ENCODE assay signal across 14 mouse cellular contexts in the genomic region with DNA sequence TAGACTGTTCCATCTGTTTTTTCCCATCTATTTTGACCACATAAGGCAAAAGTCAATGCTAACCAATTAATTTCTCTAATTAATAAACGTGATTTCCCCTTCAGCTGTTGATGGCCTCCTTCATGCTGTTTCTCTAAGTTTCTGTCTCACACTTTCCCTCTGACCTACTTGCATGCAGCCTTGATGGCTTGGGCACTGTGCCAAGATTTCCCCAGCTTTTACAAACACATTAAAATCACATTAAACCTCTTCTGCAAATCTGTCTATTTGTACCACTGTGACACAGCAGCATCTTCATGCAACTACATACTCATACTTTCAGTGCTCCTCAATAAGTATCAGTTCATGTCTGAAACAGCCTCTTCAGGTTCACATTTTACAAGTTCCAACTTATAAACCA.
A peak's percentile ranks its signal among the peaks of the same experiment; 100 is the strongest.
DNase-seq lines count a peak whose midpoint lies in the region; ATAC-seq lines count a peak whose summit lies in the region.
"Had no signal": no experiment of that assay in that cellular context is flagged by ENCODE, and none has a peak within 500 bp of the region (broad histone marks: within the 10 kb centered on the region; RNA-seq: fewer than 3 reads in every experiment).

No protein-coding gene starts in this region.

- 56% methylated on average over 1 of the region's 1 CpGs for WGBS in hindbrain, embryonic 14.5 days
- 84% methylated on average over 1 of the region's 1 CpGs for whole genome bisulfite sequencing in hindbrain, embryonic 10.5 days
- 62% methylated on average over 1 of the region's 1 CpGs for WGBS in midbrain, embryonic 11.5 days
- WGBS in midbrain, embryonic 10.5 days, result 74% methylated on average over 1 of the region's 1 CpGs
- 64% methylated on average over 1 of the region's 1 CpGs for WGBS in heart, embryonic 10.5 days

- H3K9ac ChIP-seq in hindbrain, embryonic 14.5 days, result no peak overlapping the region
- no peak overlapping the region for H3K9ac ChIP-seq in midbrain, embryonic 11.5 days (ENCODE audit: low read length)
- H3K9ac ChIP-seq: heart, embryonic 15.5 days; liver, postnatal 0 days had no signal

- peak; percentile 65 for DNase-seq in hindbrain, embryonic 14.5 days (ENCODE audit: low spot score)
- DNase-seq in hindbrain, embryonic 10.5 days (ENCODE audit: low spot score), result no peak
- DNase-seq in midbrain, embryonic 11.5 days (ENCODE audit: low spot score, missing footprints), result peak; percentile 23
- no peak for DNase-seq in midbrain, embryonic 10.5 days (ENCODE audit: low spot score)
- peak; percentile 24 for DNase-seq in adrenal gland, adult 2 months
- peak; percentile 39 to 53 for DNase-seq in adrenal gland, postnatal 36 days
- no peak for DNase-seq in heart, embryonic 10.5 days (ENCODE audit: low spot score)
- DNase-seq: gastrocnemius, postnatal 10 days; liver, postnatal 0 days; thymus, adult 18-20 months had no signal

- no peak overlapping the region for H3K4me2 ChIP-seq in hindbrain, embryonic 14.5 days (replicated peaks)
- H3K4me2 ChIP-seq in midbrain, embryonic 11.5 days, result no peak overlapping the region
- H3K4me2 ChIP-seq: heart, embryonic 15.5 days had no signal

- no peaks in the 10 kb centered on the region for H3K9me3 ChIP-seq in hindbrain, embryonic 14.5 days (ENCODE audit: control insufficient read depth, low read length)
- no peaks in the 10 kb centered on the region for H3K9me3 ChIP-seq in hindbrain, embryonic 10.5 days
- no peaks in the 10 kb centered on the region for H3K9me3 ChIP-seq in midbrain, embryonic 11.5 days (ENCODE audit: control insufficient read depth, low read length)
- H3K9me3 ChIP-seq in midbrain, embryonic 10.5 days (replicated peaks), result no peaks in the 10 kb centered on the region
- no peaks in the 10 kb centered on the region for H3K9me3 ChIP-seq in heart, embryonic 10.5 days
- H3K9me3 ChIP-seq: heart, embryonic 15.5 days; limb, embryonic 10.5 days had no signal

- no peak overlapping the region for H3K4me3 ChIP-seq in hindbrain, embryonic 14.5 days (replicated peaks; ENCODE audit: low read length)
- H3K4me3 ChIP-seq in hindbrain, embryonic 10.5 days, result no peak overlapping the region
- no peak overlapping the region for H3K4me3 ChIP-seq in midbrain, embryonic 11.5 days (ENCODE audit: low read depth, low read length)
- no peak overlapping the region for H3K4me3 ChIP-seq in midbrain, embryonic 10.5 days
- no peak overlapping the region for H3K4me3 ChIP-seq in heart, embryonic 10.5 days
- H3K4me3 ChIP-seq: heart, embryonic 15.5 days; limb, embryonic 10.5 days had no signal

- no peaks in the 10 kb centered on the region for H3K27me3 ChIP-seq in hindbrain, embryonic 14.5 days (ENCODE audit: control insufficient read depth, insufficient read depth, low read length)
- H3K27me3 ChIP-seq in hindbrain, embryonic 10.5 days (ENCODE audit: insufficient read depth, poor library complexity, severe bottlenecking), result no peaks in the 10 kb centered on the region
- no peaks in the 10 kb centered on the region for H3K27me3 ChIP-seq in midbrain, embryonic 11.5 days (ENCODE audit: control insufficient read depth, insufficient read depth, low read length)
- H3K27me3 ChIP-seq in midbrain, embryonic 10.5 days (ENCODE audit: low read depth, poor library complexity, severe bottlenecking), result no peaks in the 10 kb centered on the region
- no peaks in the 10 kb centered on the region for H3K27me3 ChIP-seq in heart, embryonic 10.5 days (ENCODE audit: insufficient read depth, poor library complexity, severe bottlenecking)
- H3K27me3 ChIP-seq: CH12.LX; heart, embryonic 15.5 days had no signal

- H3K4me1 ChIP-seq in hindbrain, embryonic 14.5 days (replicated peaks; ENCODE audit: control insufficient read depth, insufficient read depth, low read length), result no peaks in the 10 kb centered on the region
- no peaks in the 10 kb centered on the region for H3K4me1 ChIP-seq in hindbrain, embryonic 10.5 days (replicated peaks)
- H3K4me1 ChIP-seq in midbrain, embryonic 11.5 days (ENCODE audit: control insufficient read depth, insufficient read depth, low read length), result no peaks in the 10 kb centered on the region
- no peaks in the 10 kb centered on the region for H3K4me1 ChIP-seq in midbrain, embryonic 10.5 days
- no peaks in the 10 kb centered on the region for H3K4me1 ChIP-seq in heart, embryonic 10.5 days
- H3K4me1 ChIP-seq: heart, embryonic 15.5 days; limb, embryonic 10.5 days had no signal

- ATAC-seq in hindbrain, embryonic 14.5 days (ENCODE audit: low FRiP score), result peak; percentile 51; the same call in 1 of the 2 replicates
- no peak for ATAC-seq in midbrain, embryonic 11.5 days (ENCODE audit: low FRiP score)
- ATAC-seq: intestine, embryonic 16.5 days; liver, postnatal 0 days had no signal

- no peaks in the 10 kb centered on the region for H3K36me3 ChIP-seq in hindbrain, embryonic 14.5 days (replicated peaks; ENCODE audit: control insufficient read depth, insufficient read depth)
- no peaks in the 10 kb centered on the region for H3K36me3 ChIP-seq in hindbrain, embryonic 10.5 days
- no peaks in the 10 kb centered on the region for H3K36me3 ChIP-seq in midbrain, embryonic 11.5 days (ENCODE audit: control insufficient read depth, insufficient read depth, low read length)
- no peaks in the 10 kb centered on the region for H3K36me3 ChIP-seq in midbrain, embryonic 10.5 days
- H3K36me3 ChIP-seq in heart, embryonic 10.5 days, result no peaks in the 10 kb centered on the region
- H3K36me3 ChIP-seq: heart, embryonic 15.5 days; limb, embryonic 10.5 days had no signal

- no peak overlapping the region for H3K27ac ChIP-seq in hindbrain, embryonic 14.5 days
- H3K27ac ChIP-seq in hindbrain, embryonic 10.5 days, result no peak overlapping the region
- no peak overlapping the region for H3K27ac ChIP-seq in midbrain, embryonic 11.5 days (ENCODE audit: low read depth, low read length)
- no peak overlapping the region for H3K27ac ChIP-seq in midbrain, embryonic 10.5 days (replicated peaks)
- H3K27ac ChIP-seq in heart, embryonic 10.5 days, result no peak overlapping the region
- H3K27ac ChIP-seq: heart, embryonic 15.5 days; limb, embryonic 10.5 days had no signal

Comparison
In these comparisons a context has a peak if more than half of its experiments do, and no peak if none do; other contexts are left out.
1. DNase-seq: peak in hindbrain, embryonic 14.5 days (single experiment), midbrain, embryonic 11.5 days (single experiment), adrenal gland, adult 2 months (single experiment) and adrenal gland, postnatal 36 days (2 of 2); none in hindbrain, embryonic 10.5 days (single experiment), midbrain, embryonic 10.5 days (single experiment) and heart, embryonic 10.5 days (single experiment).